13 mouse cellular contexts compared by ENCODE assay signal in genomic region chr2:92278663-92279062, GRCm38 (mm10).
DNase-seq lines count a peak whose midpoint lies in the region; ATAC-seq lines count a peak whose summit lies in the region.
"Had no signal": no experiment of that assay in that cellular context is flagged by ENCODE, and none has a peak within 500 bp of the region (broad histone marks: within the 10 kb centered on the region; RNA-seq: fewer than 3 reads in every experiment).

No protein-coding gene starts in this region.

- H3K27me3 ChIP-seq in forebrain, embryonic 13.5 days: no peaks in the 10 kb centered on the region
- H3K27me3 ChIP-seq in forebrain, embryonic 12.5 days: no peaks in the 10 kb centered on the region
- no peaks in the 10 kb centered on the region for H3K27me3 ChIP-seq in forebrain, embryonic 16.5 days (replicated peaks; ENCODE audit: control insufficient read depth, insufficient read depth, low read length)
- no peaks in the 10 kb centered on the region for H3K27me3 ChIP-seq in neural tube, embryonic 15.5 days (replicated peaks)
- H3K27me3 ChIP-seq in kidney, embryonic 14.5 days (ENCODE audit: control insufficient read depth, insufficient read depth, low read length): no peaks in the 10 kb centered on the region
- H3K27me3 ChIP-seq: liver, embryonic 13.5 days; stomach, embryonic 15.5 days had no signal

- DNase-seq in layer of hippocampus, postnatal 10 days (ENCODE audit: low spot score in 2 of 2): peak; percentile 35 to 48
- DNase-seq in thymus, postnatal 4 days: no peak
- DNase-seq in Muller cell, postnatal 12 days (ENCODE audit: inconsistent ontology term): no peak
- DNase-seq: gastrocnemius, postnatal 14 days; heart, postnatal 14 days; liver, embryonic 13.5 days had no signal

- peaks cover 11% of the 10 kb centered on the region for H3K4me1 ChIP-seq in forebrain, embryonic 13.5 days
- 0 out of 2 replicates have a peak, but pooled peaks cover 3% of the 10 kb centered on the region for H3K4me1 ChIP-seq in forebrain, embryonic 12.5 days
- H3K4me1 ChIP-seq in forebrain, embryonic 16.5 days (replicated peaks; ENCODE audit: control insufficient read depth, insufficient read depth, low read length): peaks cover 16% of the 10 kb centered on the region
- H3K4me1 ChIP-seq in neural tube, embryonic 15.5 days: peaks cover 22% of the 10 kb centered on the region
- H3K4me1 ChIP-seq in kidney, embryonic 14.5 days (ENCODE audit: control insufficient read depth, insufficient read depth, low read length): no peaks in the 10 kb centered on the region
- H3K4me1 ChIP-seq: liver, embryonic 13.5 days; stomach, embryonic 15.5 days had no signal

- ATAC-seq in forebrain, embryonic 13.5 days: peak; percentile 48; the same call in 1 of the 2 replicates
- ATAC-seq in forebrain, embryonic 12.5 days (ENCODE audit: low FRiP score): no peak
- peak; percentile 57; the same call in 1 of the 2 replicates for ATAC-seq in forebrain, embryonic 16.5 days
- ATAC-seq in neural tube, embryonic 15.5 days (ENCODE audit: low FRiP score): peak; percentile 63; the same call in 1 of the 2 replicates
- ATAC-seq in kidney, embryonic 14.5 days (ENCODE audit: low FRiP score, low TSS enrichment): no peak

- no peaks in the 10 kb centered on the region for H3K36me3 ChIP-seq in forebrain, embryonic 13.5 days (ENCODE audit: poor library complexity, severe bottlenecking)
- H3K36me3 ChIP-seq in forebrain, embryonic 12.5 days (replicated peaks): no peaks in the 10 kb centered on the region
- H3K36me3 ChIP-seq in forebrain, embryonic 16.5 days (ENCODE audit: control insufficient read depth, insufficient read depth): no peaks in the 10 kb centered on the region
- H3K36me3 ChIP-seq in neural tube, embryonic 15.5 days: no peaks in the 10 kb centered on the region
- H3K36me3 ChIP-seq in kidney, embryonic 14.5 days (ENCODE audit: control insufficient read depth, insufficient read depth, low read length): no peaks in the 10 kb centered on the region
- H3K36me3 ChIP-seq: liver, embryonic 13.5 days; stomach, embryonic 15.5 days had no signal

- no peak overlapping the region for H3K9ac ChIP-seq in forebrain, embryonic 13.5 days
- H3K9ac ChIP-seq in forebrain, embryonic 12.5 days: no peak overlapping the region
- 0 out of 2 replicates have a peak overlapping the region, but pooled peaks have one; percentile 17 for H3K9ac ChIP-seq in forebrain, embryonic 16.5 days (replicated peaks; ENCODE audit: low read depth, low read length)
- H3K9ac ChIP-seq in neural tube, embryonic 15.5 days (replicated peaks): no peak overlapping the region
- H3K9ac ChIP-seq in kidney, embryonic 14.5 days (ENCODE audit: low read depth, low read length): no peak overlapping the region
- H3K9ac ChIP-seq: liver, embryonic 13.5 days; stomach, embryonic 15.5 days had no signal

- no peaks in the 10 kb centered on the region for H3K9me3 ChIP-seq in forebrain, embryonic 13.5 days (replicated peaks)
- H3K9me3 ChIP-seq in forebrain, embryonic 12.5 days: no peaks in the 10 kb centered on the region
- H3K9me3 ChIP-seq in forebrain, embryonic 16.5 days (ENCODE audit: control insufficient read depth, low read length): no peaks in the 10 kb centered on the region
- H3K9me3 ChIP-seq in neural tube, embryonic 15.5 days (replicated peaks): no peaks in the 10 kb centered on the region
- no peaks in the 10 kb centered on the region for H3K9me3 ChIP-seq in kidney, embryonic 14.5 days (ENCODE audit: control insufficient read depth, low read length)
- H3K9me3 ChIP-seq: liver, embryonic 13.5 days; stomach, embryonic 15.5 days had no signal

- H3K4me2 ChIP-seq in forebrain, embryonic 13.5 days: no peak overlapping the region
- no peak overlapping the region for H3K4me2 ChIP-seq in forebrain, embryonic 12.5 days
- H3K4me2 ChIP-seq in forebrain, embryonic 16.5 days (ENCODE audit: low read length): no peak overlapping the region; the same call in 1 of the 2 replicates
- no peak overlapping the region for H3K4me2 ChIP-seq in neural tube, embryonic 15.5 days
- H3K4me2 ChIP-seq in kidney, embryonic 14.5 days (replicated peaks; ENCODE audit: low read depth, low read length): no peak overlapping the region
- H3K4me2 ChIP-seq: liver, embryonic 13.5 days; stomach, embryonic 15.5 days had no signal

- peak overlapping the region; percentile 37; the same call in 1 of the 2 replicates for H3K27ac ChIP-seq in forebrain, embryonic 13.5 days
- no peak overlapping the region for H3K27ac ChIP-seq in forebrain, embryonic 12.5 days
- H3K27ac ChIP-seq in forebrain, embryonic 16.5 days (ENCODE audit: low read length): peak overlapping the region; percentile 75
- H3K27ac ChIP-seq in neural tube, embryonic 15.5 days (replicated peaks): peak overlapping the region; percentile 76
- no peak overlapping the region for H3K27ac ChIP-seq in kidney, embryonic 14.5 days (ENCODE audit: low read depth, low read length)
- H3K27ac ChIP-seq: kidney, postnatal 0 days; liver, embryonic 13.5 days; stomach, embryonic 15.5 days had no signal

- H3K4me3 ChIP-seq in forebrain, embryonic 13.5 days: no peak overlapping the region
- H3K4me3 ChIP-seq in forebrain, embryonic 12.5 days (replicated peaks): no peak overlapping the region
- no peak overlapping the region for H3K4me3 ChIP-seq in forebrain, embryonic 16.5 days (replicated peaks; ENCODE audit: low read length)
- no peak overlapping the region for H3K4me3 ChIP-seq in neural tube, embryonic 15.5 days (replicated peaks)
- no peak overlapping the region for H3K4me3 ChIP-seq in kidney, embryonic 14.5 days (ENCODE audit: low read length)
- H3K4me3 ChIP-seq: liver, embryonic 13.5 days; stomach, embryonic 15.5 days had no signal

- WGBS in forebrain, embryonic 13.5 days: 83% methylated on average over 7 of the region's 7 CpGs
- WGBS in forebrain, embryonic 12.5 days: 87% methylated on average over 7 of the region's 7 CpGs
- WGBS in forebrain, embryonic 16.5 days: 60% methylated on average over 7 of the region's 7 CpGs
- 49% methylated on average over 7 of the region's 7 CpGs for WGBS in neural tube, embryonic 15.5 days
- WGBS in kidney, embryonic 14.5 days: 85% methylated on average over 7 of the region's 7 CpGs

Comparison
In these comparisons a context has a peak if more than half of its experiments do, and no peak if none do; other contexts are left out.
1. ATAC-seq: peak in forebrain, embryonic 13.5 days (single experiment), forebrain, embryonic 16.5 days (single experiment) and neural tube, embryonic 15.5 days (single experiment); none in forebrain, embryonic 12.5 days (single experiment) and kidney, embryonic 14.5 days (single experiment).
2. H3K27ac ChIP-seq: peak in forebrain, embryonic 13.5 days (single experiment), forebrain, embryonic 16.5 days (single experiment) and neural tube, embryonic 15.5 days (single experiment); none in forebrain, embryonic 12.5 days (single experiment) and kidney, embryonic 14.5 days (single experiment).
3. DNase-seq: peak in layer of hippocampus, postnatal 10 days (2 of 2); none in thymus, postnatal 4 days (single experiment) and Muller cell, postnatal 12 days (single experiment).